Mouse (Mus musculus) forebrain, embryonic 16.5 days (tissue): ENCODE results near the gene Ccdc33. TPM values are rescaled to one million over a fixed set of nuclear protein-coding genes. Genes with fewer than 3 reads are reported as not detected.
A peak's percentile ranks its signal among the peaks of the same experiment; 100 is the strongest.

Experiments used
- ATAC-seq: fragments of 200-750 bp; cut with Nextera tagmentation; 2 replicates; pipeline ENCODE4 v1.8.0; 2017; ENCODE audit warnings: mild to moderate bottlenecking, moderate library complexity
- H3K27ac ChIP-seq: fragments of 300-500 bp; sonication (generic); 2 replicates; pipeline ENCODE4 v1.5.1; 2014; ENCODE audit warnings: low read length, control low read depth
- H3K27me3 ChIP-seq: fragments of 300-500 bp; sonication (generic); replicated peaks from 2 replicates; pipeline ENCODE4 v1.6.1; 2014; ENCODE audit warnings: low read length; ENCODE audit not compliant: control insufficient read depth, insufficient read depth
- H3K36me3 ChIP-seq: fragments of 300-500 bp; sonication (generic); 2 replicates; pipeline ENCODE4 v1.6.1; 2014; ENCODE audit not compliant: control insufficient read depth, insufficient read depth
- H3K4me1 ChIP-seq: fragments of 300-500 bp; sonication (generic); replicated peaks from 2 replicates; pipeline ENCODE4 v1.6.1; 2014; ENCODE audit warnings: low read length; ENCODE audit not compliant: control insufficient read depth, insufficient read depth
- H3K4me2 ChIP-seq: fragments of 300-500 bp; sonication (generic); 2 replicates; pipeline ENCODE4 v1.6.1; 2014; ENCODE audit warnings: mild to moderate bottlenecking, low read length, control low read depth
- H3K4me3 ChIP-seq: fragments of 300-500 bp; sonication (generic); replicated peaks from 2 replicates; pipeline ENCODE4 v1.5.1; 2014; ENCODE audit warnings: mild to moderate bottlenecking, low read length, control low read depth
- H3K9ac ChIP-seq: fragments of 300-500 bp; sonication (generic); replicated peaks from 2 replicates; pipeline ENCODE4 v1.6.1; 2014; ENCODE audit warnings: low read depth, low read length, control low read depth
- H3K9me3 ChIP-seq: fragments of 300-500 bp; sonication (generic); 2 replicates; pipeline ENCODE4 v1.6.1; 2016; ENCODE audit warnings: low read length; ENCODE audit not compliant: control insufficient read depth
- WGBS: fragments of 180-500 bp; shearing (Covaris S2); extraction: QIAGEN DNeasy Blood & Tissue Kit; methylation state at CpG from one replicate; pipeline ENCODE4 v1.1.7; 2014; 5-methylcytosine and 5-hydroxymethylcytosine counted together
- polyA plus RNA-seq: library from polyadenylated mRNA; unstranded; fragments of >200 nt; fragmentation: Nextera tagmentation; extraction: Ambion mirVana; gene quantifications from 2 replicates; pipeline ENCODE4 v1.2.1, GENCODE M21; 2015

Ccdc33 gene
- polyA plus RNA-seq, 1 experiment from 2014 or later = 0.79 TPM

DNA sequence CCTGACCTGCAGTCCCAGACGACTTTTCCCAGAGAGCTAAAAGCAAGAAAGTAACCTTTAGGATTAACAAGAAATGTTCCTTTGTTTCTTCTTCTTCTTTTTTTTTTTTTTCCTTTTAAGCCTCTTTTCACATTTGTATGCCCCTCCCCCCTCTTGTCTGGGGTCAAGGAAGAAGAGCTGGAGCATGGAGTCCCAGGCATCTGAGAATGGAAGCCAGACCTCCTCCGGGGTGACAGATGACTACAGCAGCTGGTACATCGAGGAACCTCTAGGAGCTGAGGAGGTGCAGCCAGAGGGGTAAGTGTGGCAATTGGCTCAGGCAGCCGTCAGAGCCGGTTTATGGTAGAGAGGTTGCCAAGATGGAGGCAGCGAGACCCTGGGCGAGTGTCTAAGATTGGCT lies 16.3 kb upstream of the Ccdc33 start:
- H3K27ac ChIP-seq = no peak overlapping the region
- ATAC-seq = no peak

GRCm38 (mm10) chr9:58133893-58134884 lies 15.6 kb upstream of the Ccdc33 start:
- Histone ChIP-seq H3K27ac (no peak overlapping the region; the same call in 1 of the 2 replicates), H3K9ac (no peak overlapping the region), H3K9me3 (no peaks in the 10 kb centered on the region), H3K4me1 (peaks cover 22% of the 10 kb centered on the region), H3K36me3 (no peaks in the 10 kb centered on the region), H3K27me3 (no peaks in the 10 kb centered on the region), H3K4me2 (no peak overlapping the region), H3K4me3 (no peak overlapping the region)
- 23% methylated on average over 14 of the region's 17 CpGs for WGBS
- ATAC-seq = peak; percentile 47; the same call in 1 of the 2 replicates

More for the DNA sequence above, 16.3 kb upstream of the Ccdc33 start:
- peaks cover 20% of the 10 kb centered on the region for H3K4me1 ChIP-seq
- H3K4me3 ChIP-seq = no peak overlapping the region
- no peaks in the 10 kb centered on the region for H3K27me3 ChIP-seq
- no peak overlapping the region for H3K9ac ChIP-seq
- H3K9me3 ChIP-seq = no peaks in the 10 kb centered on the region
- H3K4me2 ChIP-seq = no peak overlapping the region
- H3K36me3 ChIP-seq = no peaks in the 10 kb centered on the region
- WGBS = 38% methylated on average over 7 of the region's 7 CpGs

- WGBS = 80% methylated on average over 7 of the region's 7 CpGs
- no peak overlapping the region for H3K4me3 ChIP-seq
These were observed 13.1 kb upstream of the Ccdc33 start for GRCm38 (mm10) chr9:58131735-58132134.

DNA sequence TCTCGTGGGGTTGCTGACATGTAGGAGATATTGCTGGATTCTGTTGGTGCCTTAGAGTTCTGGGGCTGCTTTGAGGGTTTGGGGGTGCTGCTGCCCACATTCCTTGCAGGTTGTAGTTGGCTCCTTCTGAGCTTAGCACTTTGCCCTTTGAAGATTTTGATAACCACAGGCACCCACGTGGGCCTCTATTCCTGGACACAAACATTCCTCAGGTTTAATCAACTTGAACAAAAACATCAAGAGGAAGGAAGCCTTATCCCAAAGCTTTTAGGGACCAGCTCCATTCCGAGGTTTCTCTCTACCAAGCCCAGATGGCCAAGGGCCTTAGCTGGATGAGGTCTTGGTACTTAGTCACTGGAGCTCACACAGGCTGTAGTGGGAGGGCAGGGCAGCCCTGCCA lies 12.3 kb upstream of the Ccdc33 start:
- H3K4me2 ChIP-seq = no peak overlapping the region
- H3K9ac ChIP-seq = no peak overlapping the region
- no peak overlapping the region for H3K27ac ChIP-seq
- H3K4me3 ChIP-seq = no peak overlapping the region
- peaks cover 21% of the 10 kb centered on the region for H3K4me1 ChIP-seq
- H3K36me3 ChIP-seq = no peaks in the 10 kb centered on the region
- 39% methylated on average over 3 of the region's 3 CpGs for WGBS
- no peaks in the 10 kb centered on the region for H3K9me3 ChIP-seq
- ATAC-seq = no peak
- no peaks in the 10 kb centered on the region for H3K27me3 ChIP-seq

More at GRCm38 (mm10) chr9:58131735-58132134, 13.1 kb upstream of the Ccdc33 start:
- no peak overlapping the region for H3K27ac ChIP-seq
- H3K36me3 ChIP-seq = no peaks in the 10 kb centered on the region
- peaks cover 21% of the 10 kb centered on the region for H3K4me1 ChIP-seq
- H3K9me3 ChIP-seq = no peaks in the 10 kb centered on the region
- H3K4me2 ChIP-seq = no peak overlapping the region
- H3K27me3 ChIP-seq = no peaks in the 10 kb centered on the region
- H3K9ac ChIP-seq = no peak overlapping the region
- ATAC-seq = no peak

DNA sequence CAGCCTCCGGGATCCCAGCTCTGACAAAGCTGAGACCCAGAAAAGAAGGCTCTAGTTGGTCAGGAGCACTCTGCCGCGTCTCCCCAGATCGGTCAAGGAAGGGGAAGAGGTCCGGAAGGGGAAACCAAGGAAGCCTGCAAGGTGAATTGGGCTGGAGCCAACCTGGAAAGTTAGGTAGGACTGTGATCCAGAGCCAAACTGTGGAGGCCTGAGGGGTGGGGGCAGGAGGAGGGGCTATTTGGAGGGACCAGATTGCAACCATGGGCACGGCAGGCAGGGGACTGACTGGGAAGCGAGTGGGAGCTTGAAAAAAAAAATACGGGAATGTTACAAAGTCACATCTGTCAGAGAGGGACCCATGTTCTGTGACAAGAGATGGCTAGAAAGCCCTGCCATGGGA lies 10.9 kb upstream of the Ccdc33 start:
- Histone ChIP-seq H3K9me3 (no peaks in the 10 kb centered on the region), H3K9ac (no peak overlapping the region), H3K4me3 (no peak overlapping the region), H3K4me2 (no peak overlapping the region), H3K27me3 (no peaks in the 10 kb centered on the region), H3K4me1 (peaks cover 16% of the 10 kb centered on the region), H3K36me3 (no peaks in the 10 kb centered on the region), H3K27ac (no peak overlapping the region)
- no peak for ATAC-seq
- 19% methylated on average over 8 of the region's 8 CpGs for WGBS

DNA sequence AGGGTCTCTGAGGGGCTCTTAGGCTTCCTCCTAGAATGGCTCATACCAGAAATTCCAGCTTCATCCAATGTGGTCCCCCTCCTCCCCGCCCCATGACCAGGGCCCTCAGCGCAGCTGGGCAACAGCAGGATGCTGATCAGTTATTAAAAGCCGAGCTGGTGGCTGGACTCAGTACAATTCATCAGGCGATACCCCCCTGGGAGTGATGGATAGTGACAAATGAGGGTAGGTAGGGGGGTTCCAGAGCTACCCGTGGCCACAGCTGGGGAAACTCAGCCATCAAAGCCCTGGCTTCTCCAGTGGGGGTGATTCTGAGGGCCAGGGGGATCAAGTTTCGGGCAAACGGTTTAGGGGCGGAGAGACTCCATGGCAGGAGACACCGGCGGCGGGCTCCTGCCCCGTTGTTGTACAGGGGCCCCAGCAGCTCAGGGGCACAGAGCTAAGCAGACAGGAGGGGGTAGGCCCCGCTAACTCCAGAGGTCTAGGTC lies 10.3 kb upstream of the Ccdc33 start:
- H3K27me3 ChIP-seq = no peaks in the 10 kb centered on the region
- no peak overlapping the region for H3K9ac ChIP-seq
- no peak overlapping the region for H3K4me2 ChIP-seq
- 11% methylated on average over 13 of the region's 13 CpGs for WGBS
- ATAC-seq = no peak
- H3K4me1 ChIP-seq = peaks cover 12% of the 10 kb centered on the region
- H3K9me3 ChIP-seq = no peaks in the 10 kb centered on the region
- no peak overlapping the region for H3K27ac ChIP-seq
- no peaks in the 10 kb centered on the region for H3K36me3 ChIP-seq
- H3K4me3 ChIP-seq = no peak overlapping the region

- H3K27ac ChIP-seq = no peak overlapping the region
- H3K9me3 ChIP-seq = no peaks in the 10 kb centered on the region
- no peaks in the 10 kb centered on the region for H3K27me3 ChIP-seq
- H3K4me1 ChIP-seq = 0 out of 2 replicates have a peak, but pooled peaks cover 7% of the 10 kb centered on the region
- no peak overlapping the region for H3K9ac ChIP-seq
- no peaks in the 10 kb centered on the region for H3K36me3 ChIP-seq
- 28% methylated on average over 4 of the region's 4 CpGs for WGBS
- H3K4me3 ChIP-seq = no peak overlapping the region
- H3K4me2 ChIP-seq = no peak overlapping the region
- ATAC-seq = no peak
These were observed 7.2 kb upstream of the Ccdc33 start for GRCm38 (mm10) chr9:58125811-58126210.

GRCm38 (mm10) chr9:58125085-58125484 lies 6.5 kb upstream of the Ccdc33 start:
- Histone ChIP-seq H3K27me3 (no peaks in the 10 kb centered on the region), H3K4me1 (0 out of 2 replicates have a peak, but pooled peaks cover 7% of the 10 kb centered on the region), H3K4me3 (no peak overlapping the region), H3K4me2 (no peak overlapping the region), H3K36me3 (no peaks in the 10 kb centered on the region), H3K9ac (no peak overlapping the region), H3K9me3 (no peaks in the 10 kb centered on the region), H3K27ac (no peak overlapping the region)
- ATAC-seq = no peak
- 43% methylated on average over 3 of the region's 3 CpGs for WGBS

GRCm38 (mm10) chr9:58116024-58116651 lies 2.5 kb downstream of the Ccdc33 start:
- peak overlapping the region; percentile 30; the same call in 1 of the 2 replicates for H3K9ac ChIP-seq
- no peaks in the 10 kb centered on the region for H3K36me3 ChIP-seq
- H3K9me3 ChIP-seq = no peaks in the 10 kb centered on the region
- H3K4me1 ChIP-seq = peaks cover 59% of the 10 kb centered on the region
- H3K4me2 ChIP-seq = no peak overlapping the region
- no peak overlapping the region for H3K4me3 ChIP-seq
- peak overlapping the region; percentile 100 for H3K27ac ChIP-seq
- no peak for ATAC-seq
- no peaks in the 10 kb centered on the region for H3K27me3 ChIP-seq
- 39% methylated on average over 7 of the region's 7 CpGs for WGBS
